Mouse (Mus musculus): ENCODE measurements around the gene Casp8ap2. TPM values are rescaled to one million over a fixed set of nuclear protein-coding genes. Genes with fewer than 3 reads are reported as not detected.

Casp8ap2 gene
- polyA plus RNA-seq, 1 experiment from 2014 or later, result 50.2 TPM

DNA sequence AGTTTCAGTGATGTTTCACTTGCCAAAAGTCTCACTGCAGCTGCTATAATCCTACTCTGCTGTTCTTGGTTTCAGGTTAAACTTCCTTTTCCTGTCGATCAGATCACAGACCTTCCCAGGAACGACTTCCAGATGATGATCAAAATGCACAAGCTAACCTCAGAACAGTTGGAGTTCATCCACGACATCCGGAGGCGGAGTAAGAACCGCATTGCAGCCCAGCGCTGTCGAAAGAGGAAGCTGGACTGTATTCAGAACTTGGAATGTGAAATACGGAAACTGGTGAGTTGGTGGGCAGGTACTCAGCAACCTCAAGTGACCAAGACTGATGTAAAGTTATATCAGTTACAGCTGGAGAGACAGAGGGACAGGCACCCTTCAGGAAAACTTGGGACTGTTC is 40.1 kb upstream of the Casp8ap2 start:
- H3K4me3 ChIP-seq (ENCODE audit: low read depth, low read length), result no peak overlapping the region
- WGBS, result 51% methylated on average over 9 of the region's 9 CpGs
- H3K27ac ChIP-seq (ENCODE audit: low read length), result no peak overlapping the region

DNA sequence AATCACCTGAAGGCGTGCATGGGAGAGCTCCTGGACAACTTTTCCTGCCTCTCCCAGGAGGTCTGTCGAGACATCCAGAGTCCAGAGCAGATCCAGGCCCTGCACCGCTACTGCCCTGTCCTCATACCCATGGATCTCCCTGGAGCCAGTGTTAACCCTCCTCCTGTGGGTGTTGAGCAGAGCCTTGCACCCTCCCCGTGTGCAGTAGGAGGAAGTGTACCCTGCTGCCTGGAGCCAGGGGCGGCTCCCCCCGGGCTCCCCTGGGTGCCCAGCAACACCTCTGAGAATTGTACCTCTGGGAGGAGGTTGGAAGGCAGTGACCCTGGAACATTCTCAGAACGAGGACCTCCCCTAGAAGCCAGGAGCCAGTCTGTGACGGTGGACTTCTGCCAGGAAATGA is 35.4 kb upstream of the Casp8ap2 start:
- H3K9me3 ChIP-seq (ENCODE audit: control insufficient read depth, low read depth, low read length), result no peaks in the 10 kb centered on the region
- no peaks in the 10 kb centered on the region for H3K36me3 ChIP-seq (ENCODE audit: control insufficient read depth, insufficient read depth, low read length)
- H3K9ac ChIP-seq (replicated peaks; ENCODE audit: low read depth, low read length), result no peak overlapping the region
- H3K4me3 ChIP-seq (ENCODE audit: low read depth, low read length), result no peak overlapping the region
- 76% methylated on average over 8 of the region's 8 CpGs for WGBS
- H3K27ac ChIP-seq (ENCODE audit: low read length), result no peak overlapping the region
- no peaks in the 10 kb centered on the region for H3K4me1 ChIP-seq (ENCODE audit: control insufficient read depth, insufficient read depth, low read length)
- no peak for ATAC-seq (ENCODE audit: insufficient number of reproducible peaks, insufficient read depth, low FRiP score, low read depth)
- H3K4me2 ChIP-seq (replicated peaks; ENCODE audit: low read depth, low read length), result no peak overlapping the region
- H3K27me3 ChIP-seq (ENCODE audit: control insufficient read depth, insufficient read depth, low read length), result no peaks in the 10 kb centered on the region

More for the DNA sequence above, 40.1 kb upstream of the Casp8ap2 start:
- H3K27me3 ChIP-seq (ENCODE audit: control insufficient read depth, insufficient read depth, low read length), result no peaks in the 10 kb centered on the region
- H3K4me1 ChIP-seq (ENCODE audit: control insufficient read depth, insufficient read depth, low read length), result peaks cover 12% of the 10 kb centered on the region; the same call in 1 of the 2 replicates
- H3K36me3 ChIP-seq (ENCODE audit: control insufficient read depth, insufficient read depth, low read length), result no peaks in the 10 kb centered on the region
- H3K4me2 ChIP-seq (replicated peaks; ENCODE audit: low read depth, low read length), result no peak overlapping the region
- H3K9ac ChIP-seq (replicated peaks; ENCODE audit: low read depth, low read length), result no peak overlapping the region
- H3K9me3 ChIP-seq (ENCODE audit: control insufficient read depth, low read depth, low read length), result no peaks in the 10 kb centered on the region
- ATAC-seq (ENCODE audit: insufficient number of reproducible peaks, insufficient read depth, low FRiP score, low read depth), result no peak

DNA sequence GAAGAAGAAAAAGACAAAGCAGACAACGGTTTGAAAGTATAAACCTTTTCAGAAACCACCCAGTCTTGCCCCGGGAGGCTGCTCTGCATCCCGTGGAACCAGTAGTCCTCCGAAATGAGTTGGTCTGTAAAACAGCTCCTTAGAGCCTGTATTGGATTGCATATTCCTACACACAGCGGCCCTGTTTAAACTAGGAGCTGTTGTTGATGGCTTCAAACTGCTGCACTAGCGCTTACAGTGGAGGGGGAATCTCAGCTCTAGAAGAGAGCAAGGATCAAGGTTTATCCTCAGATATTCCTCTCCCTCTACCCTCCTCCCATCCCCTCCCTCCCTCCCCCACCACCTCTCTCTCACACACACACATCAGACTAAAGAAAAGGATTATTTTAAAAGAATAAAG is 31.1 kb upstream of the Casp8ap2 start:
- Histone ChIP-seq H3K27me3 (ENCODE audit: control insufficient read depth, insufficient read depth, low read length) (no peaks in the 10 kb centered on the region), H3K36me3 (ENCODE audit: control insufficient read depth, insufficient read depth, low read length) (no peaks in the 10 kb centered on the region), H3K4me1 (ENCODE audit: control insufficient read depth, insufficient read depth, low read length) (no peaks in the 10 kb centered on the region), H3K9ac (replicated peaks; ENCODE audit: low read depth, low read length) (no peak overlapping the region), H3K4me2 (replicated peaks; ENCODE audit: low read depth, low read length) (no peak overlapping the region), H3K27ac (ENCODE audit: low read length) (no peak overlapping the region), H3K9me3 (ENCODE audit: control insufficient read depth, low read depth, low read length) (no peaks in the 10 kb centered on the region), H3K4me3 (ENCODE audit: low read depth, low read length) (no peak overlapping the region)
- 66% methylated on average over 6 of the region's 6 CpGs for WGBS
- ATAC-seq (ENCODE audit: insufficient number of reproducible peaks, insufficient read depth, low FRiP score, low read depth), result no peak

DNA sequence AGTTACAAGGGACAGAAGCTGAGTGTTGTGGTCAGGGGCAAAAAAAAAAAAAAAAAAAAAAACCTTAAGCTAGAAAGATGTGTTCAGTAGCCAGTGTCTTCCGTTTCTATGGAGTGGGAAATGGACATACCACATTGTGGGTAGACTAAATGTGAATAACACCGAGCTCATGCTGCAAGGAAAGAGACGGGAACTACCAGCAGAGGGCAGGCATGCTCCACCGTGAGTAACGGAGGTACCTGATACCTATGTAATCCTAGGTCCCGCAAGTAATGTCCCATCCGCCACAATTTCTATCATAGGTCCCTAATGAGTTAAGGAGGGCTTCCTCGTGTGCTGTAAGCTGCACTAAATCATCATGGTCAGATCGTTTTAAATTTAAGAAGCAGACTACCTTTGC is 28.7 kb upstream of the Casp8ap2 start:
- Histone ChIP-seq H3K27me3 (ENCODE audit: control insufficient read depth, insufficient read depth, low read length) (no peaks in the 10 kb centered on the region), H3K27ac (ENCODE audit: low read length) (no peak overlapping the region), H3K36me3 (ENCODE audit: control insufficient read depth, insufficient read depth, low read length) (no peaks in the 10 kb centered on the region), H3K4me3 (ENCODE audit: low read depth, low read length) (no peak overlapping the region), H3K9me3 (ENCODE audit: control insufficient read depth, low read depth, low read length) (no peaks in the 10 kb centered on the region), H3K4me2 (replicated peaks; ENCODE audit: low read depth, low read length) (no peak overlapping the region), H3K9ac (replicated peaks; ENCODE audit: low read depth, low read length) (no peak overlapping the region), H3K4me1 (ENCODE audit: control insufficient read depth, insufficient read depth, low read length) (no peaks in the 10 kb centered on the region)
- no peak for ATAC-seq (ENCODE audit: insufficient number of reproducible peaks, insufficient read depth, low FRiP score, low read depth)
- 20% methylated on average over 9 of the region's 9 CpGs for WGBS

DNA sequence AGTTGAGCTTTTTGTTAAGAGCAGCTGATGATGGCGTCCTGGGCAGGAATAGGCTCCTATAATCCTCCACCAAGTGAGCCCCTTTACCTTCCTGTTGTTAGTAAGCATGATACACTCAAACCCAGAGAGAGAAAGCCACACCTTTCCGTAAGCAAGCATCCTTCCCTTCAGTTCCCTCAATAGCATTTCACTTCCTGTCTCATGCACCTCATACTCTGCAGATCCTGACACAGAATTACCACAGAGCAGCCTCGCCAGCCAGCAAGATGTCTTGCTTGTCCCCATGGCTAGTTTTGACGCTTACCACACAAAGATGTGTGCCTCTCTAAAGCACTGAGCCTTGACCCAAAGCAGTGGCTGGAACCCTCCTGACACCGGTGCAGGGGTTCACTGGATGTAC is 27.7 kb upstream of the Casp8ap2 start:
- Histone ChIP-seq H3K9me3 (ENCODE audit: control insufficient read depth, low read depth, low read length) (no peaks in the 10 kb centered on the region), H3K36me3 (ENCODE audit: control insufficient read depth, insufficient read depth, low read length) (no peaks in the 10 kb centered on the region), H3K4me2 (replicated peaks; ENCODE audit: low read depth, low read length) (no peak overlapping the region), H3K4me3 (ENCODE audit: low read depth, low read length) (no peak overlapping the region), H3K27ac (ENCODE audit: low read length) (no peak overlapping the region), H3K27me3 (ENCODE audit: control insufficient read depth, insufficient read depth, low read length) (no peaks in the 10 kb centered on the region), H3K4me1 (ENCODE audit: control insufficient read depth, insufficient read depth, low read length) (no peaks in the 10 kb centered on the region), H3K9ac (replicated peaks; ENCODE audit: low read depth, low read length) (no peak overlapping the region)
- 87% methylated on average over 5 of the region's 5 CpGs for WGBS
- ATAC-seq (ENCODE audit: insufficient number of reproducible peaks, insufficient read depth, low FRiP score, low read depth), result no peak

DNA sequence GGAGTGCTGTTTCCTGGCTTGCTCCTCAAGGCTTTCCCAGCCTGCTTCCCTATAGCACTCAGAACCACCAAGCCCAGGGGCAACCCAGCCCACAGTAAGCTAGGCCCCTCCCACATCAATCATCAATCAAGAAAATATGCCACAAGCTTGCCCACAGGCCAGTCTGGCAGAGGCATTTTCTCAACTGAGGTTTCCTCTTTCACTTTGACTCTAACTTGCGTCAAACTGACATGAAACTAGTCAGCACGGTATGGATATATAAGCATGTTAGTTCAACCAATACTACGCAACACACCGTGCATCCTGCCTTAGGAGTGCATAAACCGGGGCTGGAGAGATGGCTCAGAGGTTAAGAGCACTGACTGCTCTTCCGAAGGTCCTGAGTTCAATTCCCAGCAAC is 27.0 kb upstream of the Casp8ap2 start:
- Histone ChIP-seq H3K4me3 (ENCODE audit: low read depth, low read length) (no peak overlapping the region), H3K27me3 (ENCODE audit: control insufficient read depth, insufficient read depth, low read length) (no peaks in the 10 kb centered on the region), H3K9ac (replicated peaks; ENCODE audit: low read depth, low read length) (no peak overlapping the region), H3K4me2 (replicated peaks; ENCODE audit: low read depth, low read length) (no peak overlapping the region), H3K4me1 (ENCODE audit: control insufficient read depth, insufficient read depth, low read length) (no peaks in the 10 kb centered on the region), H3K27ac (ENCODE audit: low read length) (no peak overlapping the region), H3K36me3 (ENCODE audit: control insufficient read depth, insufficient read depth, low read length) (no peaks in the 10 kb centered on the region), H3K9me3 (ENCODE audit: control insufficient read depth, low read depth, low read length) (no peaks in the 10 kb centered on the region)
- no peak for ATAC-seq (ENCODE audit: insufficient number of reproducible peaks, insufficient read depth, low FRiP score, low read depth)
- WGBS, result 84% methylated on average over 6 of the region's 6 CpGs

DNA sequence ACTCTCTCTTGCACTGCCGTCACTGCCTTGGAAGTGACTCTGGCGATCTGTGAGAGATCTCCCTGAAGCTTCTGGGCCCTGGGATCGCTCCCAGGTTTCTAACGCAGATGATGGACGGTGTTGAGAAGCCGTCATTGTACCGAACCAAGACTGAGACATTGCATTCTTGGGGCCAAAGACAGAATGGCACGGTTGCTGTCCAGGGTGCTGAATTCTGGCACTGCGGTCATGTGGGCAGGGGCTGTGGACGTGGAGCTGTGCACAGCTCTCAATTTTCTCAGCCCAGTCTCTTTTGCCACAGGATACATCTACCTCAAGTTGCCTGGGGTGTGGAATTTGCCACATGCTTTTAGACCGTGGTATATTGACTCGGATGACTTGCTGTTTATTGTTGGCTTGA is 14.1 kb upstream of the Casp8ap2 start:
- Histone ChIP-seq H3K4me3 (ENCODE audit: low read depth, low read length) (no peak overlapping the region), H3K9ac (replicated peaks; ENCODE audit: low read depth, low read length) (no peak overlapping the region), H3K9me3 (ENCODE audit: control insufficient read depth, low read depth, low read length) (no peaks in the 10 kb centered on the region), H3K4me2 (replicated peaks; ENCODE audit: low read depth, low read length) (no peak overlapping the region), H3K27ac (ENCODE audit: low read length) (no peak overlapping the region), H3K27me3 (ENCODE audit: control insufficient read depth, insufficient read depth, low read length) (no peaks in the 10 kb centered on the region), H3K4me1 (ENCODE audit: control insufficient read depth, insufficient read depth, low read length) (no peaks in the 10 kb centered on the region), H3K36me3 (ENCODE audit: control insufficient read depth, insufficient read depth, low read length) (no peaks in the 10 kb centered on the region)
- WGBS, result 21% methylated on average over 12 of the region's 12 CpGs
- no peak for ATAC-seq (ENCODE audit: insufficient number of reproducible peaks, insufficient read depth, low FRiP score, low read depth)

DNA sequence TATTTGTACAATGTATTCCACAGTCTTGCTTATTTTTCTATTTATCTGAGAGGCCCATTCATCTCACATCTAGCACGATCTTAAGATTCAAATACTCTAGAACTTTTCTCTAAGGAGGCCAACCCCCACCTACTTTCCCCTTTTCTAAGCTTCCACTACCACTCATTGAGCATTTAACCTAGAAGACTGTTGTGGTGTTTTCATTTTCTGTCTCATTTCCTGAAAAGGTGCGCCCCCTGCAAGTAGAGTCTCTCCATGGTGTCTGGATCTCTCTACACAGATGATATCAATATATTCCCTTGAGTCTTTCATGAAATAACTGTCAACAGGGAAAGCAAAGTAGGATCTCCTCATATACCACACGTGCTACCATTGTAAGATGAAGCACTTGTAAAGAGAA is 12.6 kb upstream of the Casp8ap2 start, which contains the start of gene Gja10:
TSS of gene Gja10 (minus strand) at position 101 of the 400 bp plus-strand sequence.
- H3K27me3 ChIP-seq (ENCODE audit: control insufficient read depth, insufficient read depth, low read length), result no peaks in the 10 kb centered on the region
- WGBS, result 62% methylated on average over 3 of the region's 3 CpGs
- no peak within 1 kb of the TSS for H3K27ac ChIP-seq (ENCODE audit: low read length)
- H3K4me1 ChIP-seq (ENCODE audit: control insufficient read depth, insufficient read depth, low read length), result no peaks in the 10 kb centered on the region
- H3K4me3 ChIP-seq (ENCODE audit: low read depth, low read length), result no peak within 1 kb of the TSS
- no peaks in the 10 kb centered on the region for H3K36me3 ChIP-seq (ENCODE audit: control insufficient read depth, insufficient read depth, low read length)
- H3K4me2 ChIP-seq (replicated peaks; ENCODE audit: low read depth, low read length), result no peak within 1 kb of the TSS
- no peaks in the 10 kb centered on the region for H3K9me3 ChIP-seq (ENCODE audit: control insufficient read depth, low read depth, low read length)
- no peak within 1 kb of the TSS for H3K9ac ChIP-seq (replicated peaks; ENCODE audit: low read depth, low read length)
- no peak for ATAC-seq (ENCODE audit: insufficient number of reproducible peaks, insufficient read depth, low FRiP score, low read depth)

DNA sequence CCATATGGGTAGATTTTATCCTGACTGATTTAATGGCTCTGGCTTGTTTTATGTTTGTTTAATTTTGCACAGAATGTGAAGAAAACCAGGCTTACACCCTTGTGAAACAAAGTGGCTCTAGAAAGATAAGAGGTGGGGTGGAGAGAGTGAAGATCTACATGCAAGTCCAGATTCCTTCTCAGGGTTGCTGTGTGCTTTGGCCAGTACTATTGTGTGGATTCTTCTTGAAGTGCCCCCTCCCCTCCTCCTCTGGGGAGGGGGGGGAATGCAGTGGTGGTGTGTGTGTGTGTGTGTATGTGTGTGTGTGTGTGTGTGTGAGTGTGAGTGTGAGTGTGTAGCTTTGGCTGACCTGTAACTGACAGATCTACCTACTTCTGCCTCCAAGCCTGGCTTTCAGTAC is 6.4 kb downstream of the Casp8ap2 start:
- H3K4me3 ChIP-seq (ENCODE audit: low read depth, low read length), result no peak overlapping the region
- H3K9me3 ChIP-seq (ENCODE audit: control insufficient read depth, low read depth, low read length), result no peaks in the 10 kb centered on the region
- H3K4me1 ChIP-seq (ENCODE audit: control insufficient read depth, insufficient read depth, low read length), result peaks cover 7% of the 10 kb centered on the region; the same call in 1 of the 2 replicates
- no peak overlapping the region for H3K4me2 ChIP-seq (replicated peaks; ENCODE audit: low read depth, low read length)
- H3K27ac ChIP-seq (ENCODE audit: low read length), result no peak overlapping the region
- H3K9ac ChIP-seq (replicated peaks; ENCODE audit: low read depth, low read length), result no peak overlapping the region
- no peaks in the 10 kb centered on the region for H3K27me3 ChIP-seq (ENCODE audit: control insufficient read depth, insufficient read depth, low read length)
- no peak for ATAC-seq (ENCODE audit: insufficient number of reproducible peaks, insufficient read depth, low FRiP score, low read depth)
- peaks cover 4% of the 10 kb centered on the region; the same call in 1 of the 2 replicates for H3K36me3 ChIP-seq (ENCODE audit: control insufficient read depth, insufficient read depth, low read length)
